Mouse (Mus musculus) intestine, postnatal 0 days (tissue): ENCODE measurements around the gene Fbxo47. TPM values are rescaled to one million over a fixed set of nuclear protein-coding genes. Genes with fewer than 3 reads are reported as not detected.

Experiments
- ATAC-seq: fragments of 200-750 bp; cut with Nextera tagmentation; 2 replicates; pipeline ENCODE4 v1.8.0; 2017; ENCODE audit warnings: mild to moderate bottlenecking, moderate TSS enrichment, moderate library complexity
- H3K27ac ChIP-seq: fragments of 300-500 bp; sonication (generic); 2 replicates; pipeline ENCODE4 v1.5.1; 2014; ENCODE audit warnings: mild to moderate bottlenecking, low read depth, low read length, moderate library complexity
- H3K27me3 ChIP-seq: fragments of 300-500 bp; sonication (generic); replicated peaks from 2 replicates; pipeline ENCODE4 v1.6.1; 2014; ENCODE audit warnings: low read length, mixed read lengths; ENCODE audit not compliant: control insufficient read depth, insufficient read depth
- H3K36me3 ChIP-seq: fragments of 300-500 bp; sonication (generic); 2 replicates; pipeline ENCODE4 v1.6.1; 2014; ENCODE audit warnings: mild to moderate bottlenecking, moderate library complexity; ENCODE audit not compliant: control insufficient read depth, insufficient read depth
- H3K4me1 ChIP-seq: fragments of 300-500 bp; sonication (generic); replicated peaks from 2 replicates; pipeline ENCODE4 v1.6.1; 2014; ENCODE audit warnings: antibody characterized with exemption, low read length, mixed read lengths; ENCODE audit not compliant: control insufficient read depth, insufficient read depth
- H3K4me2 ChIP-seq: fragments of 300-500 bp; sonication (generic); replicated peaks from 2 replicates; pipeline ENCODE4 v1.6.1; 2014; ENCODE audit warnings: low read depth, mild to moderate bottlenecking, moderate library complexity
- H3K4me3 ChIP-seq: fragments of 300-500 bp; sonication (generic); 2 replicates; pipeline ENCODE4 v1.5.1; 2014; ENCODE audit warnings: low read depth, low read length
- H3K9ac ChIP-seq: fragments of 300-500 bp; sonication (generic); 2 replicates; pipeline ENCODE4 v1.6.1; 2014; ENCODE audit warnings: mild to moderate bottlenecking, low read depth, low read length
- H3K9me3 ChIP-seq: fragments of 300-500 bp; sonication (generic); 2 replicates; pipeline ENCODE4 v1.6.1; 2016; ENCODE audit warnings: mixed run types; ENCODE audit not compliant: control insufficient read depth
- CTCF ChIP-seq: sonication (generic); IDR thresholded peaks from 2 replicates; pipeline ENCODE4 v1.5.1; 2016; ENCODE audit warnings: low read depth, mild to moderate bottlenecking, control low read depth, antibody characterized with exemption, moderate library complexity
- WGBS: fragments of 180-500 bp; shearing (Covaris S2); extraction: QIAGEN DNeasy Blood & Tissue Kit; methylation state at CpG from one replicate; pipeline ENCODE4 v1.1.7; 2014; 5-methylcytosine and 5-hydroxymethylcytosine counted together
- polyA plus RNA-seq: library from polyadenylated mRNA; unstranded; fragments of >200 nt; fragmentation: Nextera tagmentation; extraction: Ambion mirVana; gene quantifications from 2 replicates; pipeline ENCODE4 v1.2.1, GENCODE M21; 2015

Fbxo47 gene
- polyA plus RNA-seq = 0.64 and 0.83 TPM in 2 replicates

DNA sequence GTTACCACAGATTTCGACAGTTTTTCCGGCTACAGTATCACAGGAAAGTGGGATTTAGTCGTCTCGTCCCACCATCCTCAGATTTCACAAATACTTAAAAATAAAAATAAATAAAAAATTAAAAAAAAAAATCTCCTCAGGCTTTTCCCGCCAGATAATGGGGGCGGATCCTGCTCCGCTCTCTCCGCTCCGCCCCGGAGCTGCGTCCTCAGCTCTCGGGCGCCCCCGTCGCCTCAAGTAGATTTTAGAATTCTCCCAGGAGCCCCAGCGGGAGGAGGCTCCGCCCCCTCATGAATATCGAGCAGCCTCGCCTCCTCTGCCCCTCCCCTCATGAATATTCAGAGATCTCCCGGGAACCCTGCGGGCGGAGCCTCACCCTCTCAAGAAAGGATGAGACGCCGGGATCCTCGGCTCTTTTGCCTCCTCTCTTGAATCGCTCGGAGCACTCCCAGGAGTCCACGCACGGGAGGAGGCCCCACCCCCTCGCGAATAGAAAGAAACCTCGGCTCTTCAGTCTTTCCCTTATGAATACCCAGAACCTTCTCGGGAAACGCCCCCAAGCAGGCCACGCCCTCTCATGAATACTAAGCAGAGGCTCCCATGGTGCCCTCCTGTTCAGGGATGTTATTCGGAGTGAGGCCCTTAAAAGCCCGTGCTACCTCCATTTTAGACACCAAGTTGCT lies at the start of gene Fbxo47:
TSS of gene Fbxo47 (minus strand) at position 237 of the 683 bp plus-strand sequence.
- TF ChIP-seq CTCF = peak; percentile 81
- peak; percentile 93 for ATAC-seq
- H3K4me3 ChIP-seq = peak within 1 kb of the TSS; percentile 60
- H3K4me2 ChIP-seq = peak within 1 kb of the TSS; percentile 63
- peak within 1 kb of the TSS; percentile 88 for H3K27ac ChIP-seq
- H3K9me3 ChIP-seq = no peaks in the 10 kb centered on the region
- peak within 1 kb of the TSS; percentile 64 for H3K9ac ChIP-seq
- H3K27me3 ChIP-seq = no peaks in the 10 kb centered on the region
- under 1% methylated on average over 37 of the region's 37 CpGs for whole genome bisulfite sequencing
- no peaks in the 10 kb centered on the region for H3K36me3 ChIP-seq
- H3K4me1 ChIP-seq = no peaks in the 10 kb centered on the region

DNA sequence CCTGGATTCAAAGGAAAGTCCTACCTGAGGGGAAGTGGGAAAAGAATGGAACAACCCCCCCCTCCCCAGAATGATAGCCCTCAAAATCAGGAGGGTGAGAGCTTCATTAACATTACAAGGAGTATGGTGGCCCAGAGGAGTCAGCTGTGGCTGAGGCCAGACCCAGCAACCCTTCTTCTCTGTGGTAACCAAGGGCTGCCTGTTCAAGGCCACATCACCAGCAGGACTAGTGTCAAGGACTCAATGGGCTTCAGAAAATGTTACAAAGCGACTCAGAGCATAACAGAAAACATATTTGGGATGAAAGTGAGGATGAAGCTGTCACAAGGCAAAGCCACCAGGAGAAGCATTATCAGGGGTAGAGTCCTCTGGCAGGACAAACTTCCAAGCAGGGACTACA lies 49.6 kb upstream of the Fbxo47 start:
- H3K4me3 ChIP-seq = no peak overlapping the region
- H3K9me3 ChIP-seq = no peaks in the 10 kb centered on the region
- no peaks in the 10 kb centered on the region for H3K27me3 ChIP-seq
- WGBS = 70% methylated on average over 1 of the region's 1 CpGs
- no peak for TF ChIP-seq CTCF
- H3K4me2 ChIP-seq = no peak overlapping the region
- no peaks in the 10 kb centered on the region for H3K36me3 ChIP-seq
- ATAC-seq = no peak
- H3K9ac ChIP-seq = no peak overlapping the region
- H3K4me1 ChIP-seq = no peaks in the 10 kb centered on the region
- no peak overlapping the region for H3K27ac ChIP-seq

DNA sequence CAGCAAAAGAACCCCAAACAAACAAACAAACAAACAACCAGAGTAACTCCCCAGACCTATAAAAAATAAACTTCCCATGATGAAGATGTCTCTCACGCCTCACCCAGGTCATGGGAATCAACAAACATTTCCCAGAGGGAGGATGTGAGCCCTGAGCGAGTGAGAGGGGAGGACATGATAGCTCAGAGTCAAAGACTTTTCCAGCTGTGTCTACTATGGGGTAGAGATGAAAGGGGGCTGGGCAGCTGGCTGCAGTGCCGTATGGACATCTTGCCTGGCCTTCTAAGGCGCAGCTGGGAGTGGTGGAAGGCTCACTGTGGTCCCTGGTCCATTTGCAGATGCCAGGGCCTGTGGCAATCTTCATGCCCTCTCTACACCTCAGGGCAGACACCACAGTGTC lies 45.0 kb upstream of the Fbxo47 start:
- Histone ChIP-seq H3K4me3 (no peak overlapping the region), H3K27ac (no peak overlapping the region), H3K27me3 (no peaks in the 10 kb centered on the region), H3K4me1 (no peaks in the 10 kb centered on the region), H3K4me2 (no peak overlapping the region), H3K9me3 (no peaks in the 10 kb centered on the region), H3K9ac (no peak overlapping the region), H3K36me3 (no peaks in the 10 kb centered on the region)
- TF ChIP-seq CTCF = no peak
- 65% methylated on average over 4 of the region's 4 CpGs for WGBS
- ATAC-seq = no peak

DNA sequence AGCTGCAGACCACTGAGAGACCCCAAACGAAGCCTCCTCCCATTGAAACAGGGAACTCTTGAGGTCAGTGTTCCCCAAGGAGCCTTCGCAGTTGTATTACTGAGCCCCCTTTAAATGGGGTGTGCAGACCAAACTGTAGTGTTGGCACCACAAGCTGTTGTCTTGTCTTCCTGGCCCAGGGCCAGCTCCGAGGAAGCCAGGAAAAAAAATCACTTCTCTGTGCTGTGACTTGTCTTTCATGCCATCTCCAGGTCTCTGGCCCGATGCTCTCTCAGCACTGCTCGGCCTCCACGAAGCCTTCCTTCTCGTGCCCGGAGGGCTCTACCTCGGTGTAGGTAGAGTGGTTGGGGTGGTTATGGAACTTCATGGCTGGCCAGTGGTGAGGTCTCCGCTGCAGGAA lies 40.3 kb upstream of the Fbxo47 start:
- Histone ChIP-seq H3K27ac (no peak overlapping the region), H3K27me3 (no peaks in the 10 kb centered on the region), H3K36me3 (no peaks in the 10 kb centered on the region), H3K9me3 (no peaks in the 10 kb centered on the region), H3K4me2 (no peak overlapping the region), H3K9ac (no peak overlapping the region), H3K4me1 (no peaks in the 10 kb centered on the region), H3K4me3 (no peak overlapping the region)
- no peak for ATAC-seq
- WGBS = 93% methylated on average over 10 of the region's 10 CpGs
- no peak for TF ChIP-seq CTCF

DNA sequence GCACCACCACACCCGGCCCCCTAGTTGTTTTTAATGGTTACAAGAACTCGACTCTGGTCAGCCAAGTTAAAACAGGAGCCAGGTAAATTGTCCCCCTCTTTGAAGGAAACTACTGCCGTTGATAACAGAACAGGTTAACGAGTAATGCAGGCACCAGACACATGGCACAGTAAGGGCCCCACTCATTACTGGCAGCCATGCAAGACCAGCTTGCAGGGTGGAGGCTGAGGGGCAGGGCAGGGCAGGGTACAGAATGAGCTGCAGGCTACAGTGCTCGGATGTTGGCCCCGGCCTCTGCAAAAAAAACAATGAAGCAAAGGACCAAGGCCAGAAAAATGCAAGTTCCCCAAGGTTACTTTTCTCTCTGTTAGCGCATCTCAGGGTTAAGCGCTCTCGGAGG lies 39.7 kb upstream of the Fbxo47 start:
- no peak overlapping the region for H3K4me3 ChIP-seq
- no peaks in the 10 kb centered on the region for H3K4me1 ChIP-seq
- TF ChIP-seq CTCF = no peak
- no peak overlapping the region for H3K9ac ChIP-seq
- H3K4me2 ChIP-seq = no peak overlapping the region
- no peak for ATAC-seq
- no peak overlapping the region for H3K27ac ChIP-seq
- H3K27me3 ChIP-seq = no peaks in the 10 kb centered on the region
- no peaks in the 10 kb centered on the region for H3K9me3 ChIP-seq
- 65% methylated on average over 9 of the region's 9 CpGs for WGBS
- H3K36me3 ChIP-seq = no peaks in the 10 kb centered on the region

DNA sequence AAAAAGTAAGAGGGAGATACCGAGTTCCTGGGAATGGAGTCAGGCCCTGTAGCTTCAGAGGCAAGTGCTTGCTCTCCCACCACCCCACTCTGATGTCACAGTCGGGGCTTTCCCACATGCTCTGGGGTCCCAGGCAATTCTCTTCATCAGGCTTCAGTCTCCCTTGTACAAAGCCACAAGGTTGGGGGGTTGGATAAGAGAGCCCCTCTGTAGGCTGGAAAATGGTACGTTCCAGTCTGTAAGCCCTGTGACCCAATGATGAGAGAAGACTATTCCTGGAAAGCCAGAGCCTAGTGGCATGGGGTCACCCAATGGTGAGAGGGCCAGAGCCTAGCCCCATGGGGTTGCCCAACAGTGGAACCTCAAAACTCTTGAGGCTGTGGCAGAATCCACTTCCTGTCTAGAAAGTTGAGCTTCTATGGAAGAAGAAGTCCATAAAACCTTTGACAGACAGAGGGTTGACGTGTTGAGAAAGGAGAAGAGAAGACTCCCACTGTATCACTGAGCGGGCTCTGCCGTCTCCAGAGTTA lies 32.1 kb upstream of the Fbxo47 start:
- Histone ChIP-seq H3K4me2 (no peak overlapping the region), H3K36me3 (no peaks in the 10 kb centered on the region), H3K4me1 (no peaks in the 10 kb centered on the region), H3K27me3 (no peaks in the 10 kb centered on the region), H3K27ac (no peak overlapping the region), H3K9ac (no peak overlapping the region), H3K9me3 (no peaks in the 10 kb centered on the region), H3K4me3 (no peak overlapping the region)
- no peak for TF ChIP-seq CTCF
- WGBS = 87% methylated on average over 6 of the region's 6 CpGs
- no peak for ATAC-seq
